Mouse (Mus musculus): ENCODE measurements around the gene Appl2. TPM values are rescaled to one million over a fixed set of nuclear protein-coding genes. Genes with fewer than 3 reads are reported as not detected.
A peak's percentile ranks its signal among the peaks of the same experiment; 100 is the strongest.

The Appl2 gene
- total RNA-seq, 2 experiments from 2014 or later, result 67.8 to 69.2 TPM

DNA sequence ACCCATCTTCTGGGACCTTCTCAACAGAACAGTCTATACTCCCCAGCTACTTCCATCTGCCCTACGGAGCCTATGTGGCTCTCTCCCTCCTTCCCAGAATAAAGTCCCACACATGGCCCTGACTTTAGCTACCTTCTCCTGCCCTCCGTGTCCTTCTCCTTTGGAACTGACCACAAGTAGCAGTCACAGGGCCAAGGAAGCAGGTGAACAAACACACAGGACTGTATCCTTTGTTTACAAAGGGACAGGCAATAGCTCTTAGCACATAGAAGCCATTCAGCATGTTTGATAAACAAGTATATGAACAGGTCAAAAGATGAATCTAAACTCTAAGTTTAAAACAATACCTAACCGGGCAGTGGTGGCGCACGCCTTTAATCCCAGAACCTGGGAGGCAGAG, 18.7 kb downstream of the Appl2 start:
- H3K4me3 ChIP-seq, result no peak overlapping the region
- no peak for DNase-seq (ENCODE audit: extremely low spot score in 1 of 2, low spot score in 2 of 2)
- TF ChIP-seq CTCF (IDR thresholded peaks at IDR 0.05), result no peak
- intact Hi-C loops (cut with DNase I), result no loop called here
- no peak overlapping the region for H3K27ac ChIP-seq

DNA sequence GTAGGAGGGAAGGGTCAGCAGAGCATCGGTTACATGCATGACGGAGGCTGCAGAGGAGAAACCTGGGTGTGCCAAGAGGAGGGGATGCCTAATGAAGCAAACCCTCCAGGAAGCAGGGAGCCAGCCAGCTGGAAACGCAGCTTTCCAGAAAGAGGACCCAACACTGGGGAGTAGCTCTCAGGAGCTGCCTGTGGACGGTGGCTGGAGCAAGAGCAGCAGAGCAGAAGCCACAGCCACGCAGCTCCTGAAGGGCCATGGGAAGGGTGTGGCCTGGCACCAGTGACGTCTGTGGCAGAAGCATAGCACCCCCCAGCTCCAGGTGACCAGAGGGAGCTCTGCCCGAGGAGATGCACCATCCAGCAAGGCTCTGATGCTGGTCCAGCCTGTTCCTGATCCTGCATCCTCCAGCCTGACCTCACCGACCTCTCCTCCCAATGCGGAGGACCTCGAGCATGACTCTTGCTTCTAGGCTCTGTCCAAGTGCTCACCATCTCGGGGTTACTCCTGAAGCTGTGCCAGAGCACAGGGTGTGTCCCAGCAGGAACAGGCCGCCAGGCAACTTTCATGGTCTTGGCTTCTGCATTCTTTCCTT, 19.3 kb downstream of the Appl2 start:
- H3K27ac ChIP-seq, result no peak overlapping the region
- DNase-seq (ENCODE audit: extremely low spot score in 1 of 2, low spot score in 2 of 2), result no peak
- no peak overlapping the region for H3K4me3 ChIP-seq
- intact Hi-C loops (cut with DNase I), result no loop called here
- TF ChIP-seq CTCF (IDR thresholded peaks at IDR 0.05), result no peak

DNA sequence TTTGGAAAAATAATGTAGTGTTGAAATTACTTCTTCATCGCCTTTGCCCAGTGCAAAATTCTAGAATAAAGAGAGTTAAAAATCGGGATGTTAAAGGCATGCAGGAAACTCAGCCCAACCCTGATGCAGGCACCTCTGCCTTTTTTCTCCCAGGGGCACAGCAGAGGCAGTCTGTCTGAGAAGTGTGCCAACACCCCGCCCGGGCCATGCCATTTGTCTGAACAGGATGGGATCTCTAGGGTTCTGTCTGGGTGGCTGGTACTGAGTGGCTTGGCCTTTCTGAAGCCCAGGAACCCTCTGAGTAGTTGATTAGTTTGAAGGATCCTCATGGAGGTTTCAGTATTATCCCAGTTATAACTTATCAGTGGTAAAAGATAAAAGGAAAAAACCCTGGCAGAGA, 20.3 kb downstream of the Appl2 start:
- intact Hi-C loops (cut with DNase I), result no loop called here
- no peak overlapping the region for H3K4me3 ChIP-seq
- H3K27ac ChIP-seq, result no peak overlapping the region
- TF ChIP-seq CTCF (IDR thresholded peaks at IDR 0.05), result no peak
- DNase-seq (ENCODE audit: extremely low spot score in 1 of 2, low spot score in 2 of 2), result no peak

DNA sequence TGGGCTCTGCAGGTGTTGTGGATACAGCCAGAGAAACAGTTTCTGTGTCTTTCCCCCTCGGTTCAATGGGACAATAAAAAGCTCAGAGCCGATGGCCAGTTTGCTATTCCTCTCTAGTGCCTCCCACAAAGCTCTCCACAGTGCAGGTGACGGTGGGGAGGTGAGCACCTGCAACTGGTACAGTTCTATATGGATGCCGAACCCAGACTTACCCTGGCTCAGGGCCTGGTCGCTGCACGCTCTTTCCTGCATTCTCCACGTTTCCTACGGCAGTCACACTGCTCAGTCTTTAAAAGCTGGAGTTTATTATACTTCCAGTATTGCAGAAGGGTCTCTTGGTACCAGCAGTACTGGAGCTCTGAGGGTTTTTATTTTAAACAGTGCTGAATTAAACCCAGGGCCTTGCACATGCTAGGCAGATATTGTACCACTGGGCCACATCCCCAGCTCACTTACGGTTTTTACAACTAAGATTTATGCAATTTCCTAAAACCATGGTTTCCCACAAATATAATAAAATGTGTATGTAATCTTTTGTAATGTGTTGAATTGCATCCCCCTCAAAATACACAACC, 21.3 kb downstream of the Appl2 start:
- no peak overlapping the region for H3K4me3 ChIP-seq
- intact Hi-C loops (cut with DNase I), result no loop called here
- DNase-seq (ENCODE audit: extremely low spot score in 1 of 2, low spot score in 2 of 2), result no peak
- H3K27ac ChIP-seq, result no peak overlapping the region
- TF ChIP-seq CTCF (IDR thresholded peaks at IDR 0.05), result no peak

DNA sequence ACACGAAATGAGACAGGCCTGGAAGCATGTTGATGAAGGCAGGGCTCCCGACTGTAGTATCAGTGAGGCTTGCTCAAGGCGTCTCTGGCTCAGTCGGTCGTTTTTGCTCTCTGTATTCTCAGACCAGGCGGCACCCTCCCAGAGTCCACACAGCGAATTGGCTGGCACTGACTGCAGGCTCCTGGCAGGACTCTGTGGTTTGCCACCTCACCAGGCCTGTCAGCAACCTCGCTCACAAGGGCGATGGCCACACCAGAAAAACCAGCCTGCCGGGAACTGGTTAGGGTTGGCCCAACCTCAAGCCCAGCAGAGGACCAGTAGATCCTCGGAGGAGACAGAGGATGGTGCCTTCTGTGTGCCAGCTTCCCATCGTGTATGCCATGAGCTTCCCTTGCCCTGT, 23.7 kb downstream of the Appl2 start:
- TF ChIP-seq CTCF (IDR thresholded peaks at IDR 0.05), result no peak
- Histone ChIP-seq H3K4me3 (no peak overlapping the region), H3K27ac (no peak overlapping the region)
- intact Hi-C loops (cut with DNase I), result no loop called here
- no peak for DNase-seq (ENCODE audit: extremely low spot score in 1 of 2, low spot score in 2 of 2)

DNA sequence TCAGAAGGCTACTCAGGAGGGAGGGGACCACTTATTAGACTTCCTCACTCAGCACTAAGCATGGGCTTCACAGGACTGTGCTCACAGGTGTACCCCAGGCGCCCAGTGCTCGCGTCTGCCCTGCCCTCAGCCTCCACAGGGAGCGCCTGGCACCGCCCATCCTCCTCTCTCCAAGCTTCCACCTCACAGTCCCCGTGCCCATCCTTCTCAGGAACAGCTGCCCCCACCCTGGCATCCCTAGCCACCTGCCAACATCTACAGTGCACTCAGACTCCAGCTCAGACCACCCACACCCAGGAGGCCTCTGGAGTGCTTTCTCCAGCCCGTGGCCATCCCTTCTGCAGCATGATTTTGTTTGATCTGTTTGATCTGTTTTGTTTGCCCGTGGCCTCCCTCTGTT, 24.5 kb downstream of the Appl2 start:
- Histone ChIP-seq H3K27ac (no peak overlapping the region), H3K4me3 (no peak overlapping the region)
- DNase-seq (ENCODE audit: extremely low spot score in 1 of 2, low spot score in 2 of 2), result no peak
- intact Hi-C loops (cut with DNase I), result no loop called here
- no peak for TF ChIP-seq CTCF (IDR thresholded peaks at IDR 0.05)

DNA sequence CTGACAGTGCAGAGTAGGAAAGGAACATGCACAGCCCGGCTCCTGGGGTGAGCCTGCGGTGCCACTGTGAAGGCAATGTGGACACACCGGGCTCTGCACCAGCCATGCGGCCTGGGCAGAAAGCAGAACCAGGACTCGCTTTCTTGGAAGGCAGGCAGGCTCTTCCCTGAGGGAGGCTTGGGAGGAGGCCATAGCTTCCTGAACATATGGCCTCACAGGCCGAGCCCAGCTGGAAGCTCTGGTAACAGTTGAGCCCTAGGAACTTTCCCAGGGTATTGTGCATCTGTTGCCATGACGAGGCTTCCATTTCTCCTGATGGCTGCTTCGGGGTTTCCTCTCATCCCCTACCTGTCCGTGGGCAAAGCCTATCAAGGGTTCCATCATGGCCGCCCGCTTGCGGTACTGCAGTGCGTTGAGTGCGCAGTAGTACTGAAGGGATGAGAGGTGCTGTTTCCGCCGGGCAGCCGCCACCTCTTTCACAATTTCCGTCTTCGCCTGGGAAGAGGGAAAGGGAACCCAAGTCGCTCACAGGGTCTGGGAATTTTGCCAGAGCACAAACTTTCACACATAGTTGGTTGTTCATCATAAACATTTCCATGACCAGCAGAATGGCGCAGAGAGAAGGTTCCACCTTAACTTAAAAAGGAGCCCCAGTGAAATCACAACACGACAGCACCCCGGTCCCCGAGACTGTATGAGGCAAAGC, 28.0 kb downstream of the Appl2 start:
- DNase-seq (ENCODE audit: extremely low spot score in 1 of 2, low spot score in 2 of 2), result no peak
- H3K27ac ChIP-seq, result no peak overlapping the region
- intact Hi-C loops (cut with DNase I), result no loop called here
- no peak overlapping the region for H3K4me3 ChIP-seq
- no peak for TF ChIP-seq CTCF (IDR thresholded peaks at IDR 0.05)

DNA sequence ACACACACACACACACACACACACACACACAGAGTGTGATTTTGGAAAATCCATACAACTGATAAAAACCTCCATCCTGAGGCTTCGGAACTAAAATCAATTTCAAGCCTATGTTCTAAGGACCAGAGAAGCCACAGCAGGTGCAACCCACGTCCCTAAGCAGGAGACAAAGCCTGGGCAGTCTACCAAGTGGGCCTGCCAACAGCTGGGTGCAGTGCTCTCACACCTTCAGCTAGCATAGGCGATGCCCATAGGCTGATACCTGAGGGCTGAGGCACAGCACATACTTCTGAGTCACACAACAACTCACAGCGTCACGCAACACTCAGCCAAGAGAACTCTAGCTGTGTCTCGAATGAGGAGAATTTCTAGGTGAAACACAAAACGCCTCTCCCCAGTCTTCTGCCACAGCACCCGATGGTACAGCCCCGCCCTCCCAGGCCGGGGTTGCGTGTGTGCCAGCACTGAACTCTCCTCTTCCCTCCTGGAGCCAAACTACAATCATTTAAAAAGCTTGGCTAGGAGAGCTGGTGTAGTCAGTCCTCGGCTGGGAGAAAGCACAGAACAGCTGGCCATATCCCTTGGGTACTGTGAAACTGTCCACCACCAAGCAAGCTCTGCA, 29.6 kb downstream of the Appl2 start:
- H3K27ac ChIP-seq, result no peak overlapping the region
- no peak for DNase-seq (ENCODE audit: extremely low spot score in 1 of 2, low spot score in 2 of 2)
- no peak for TF ChIP-seq CTCF (IDR thresholded peaks at IDR 0.05)
- no peak overlapping the region for H3K4me3 ChIP-seq
- intact Hi-C loops (cut with DNase I), result loop anchor here (5.0 kb wide), 1 partner anchor 158 kb away; no protein-coding TSS in a partner anchor

DNA sequence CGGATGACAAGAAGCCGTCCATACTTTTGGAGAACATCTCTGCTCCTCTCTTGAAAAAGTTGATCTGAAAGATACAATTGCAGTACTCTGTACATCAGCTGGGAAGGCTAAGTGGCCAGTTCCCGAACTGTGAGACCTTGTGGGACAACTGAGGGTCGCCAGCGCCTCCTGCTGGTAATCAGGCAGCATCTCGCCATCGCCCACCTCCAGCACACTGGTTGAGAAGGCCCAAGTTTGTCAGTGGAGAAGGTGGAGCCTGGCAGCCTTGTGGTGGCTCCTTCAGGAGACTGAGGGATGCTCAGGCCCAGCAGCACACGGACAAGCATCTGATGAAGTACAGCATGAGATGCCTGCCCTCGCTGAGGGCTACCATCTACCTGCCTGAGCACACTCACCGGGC, 31.2 kb downstream of the Appl2 start:
- intact Hi-C loops (cut with DNase I), result loop anchor here (5.0 kb wide), 1 partner anchor 160 kb away; no protein-coding TSS in a partner anchor
- no peak for DNase-seq (ENCODE audit: extremely low spot score in 1 of 2, low spot score in 2 of 2)
- peak; percentile 52 for TF ChIP-seq CTCF (IDR thresholded peaks at IDR 0.05)
- Histone ChIP-seq H3K4me3 (no peak overlapping the region), H3K27ac (no peak overlapping the region)

DNA sequence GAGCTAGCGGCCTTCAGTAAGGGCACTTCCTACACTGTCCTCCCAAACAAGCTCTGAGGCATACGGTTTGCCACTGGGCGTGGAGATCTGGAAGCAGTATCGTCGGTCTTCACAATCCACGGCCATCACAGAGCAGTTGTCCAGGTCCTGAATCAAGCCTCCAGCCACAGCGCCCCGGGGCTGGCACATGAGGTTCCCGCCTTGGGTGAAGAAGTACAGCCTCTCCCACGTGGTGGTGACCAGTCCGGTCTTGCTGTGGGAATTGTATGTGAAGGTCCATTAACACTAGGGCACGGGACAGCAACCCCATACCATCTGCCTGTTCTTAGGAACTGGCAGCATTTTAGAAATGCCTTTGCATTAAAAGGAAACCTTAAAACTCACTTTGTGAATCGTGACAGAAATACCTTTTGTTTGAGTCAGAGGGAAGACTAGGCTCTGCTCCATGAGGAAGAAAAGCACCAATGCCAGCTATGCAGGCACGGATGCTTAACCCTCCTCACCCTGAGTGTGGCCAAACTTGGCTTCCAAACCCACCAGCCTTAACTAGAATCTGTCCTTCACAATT, 35.8 kb downstream of the Appl2 start:
- intact Hi-C loops (cut with DNase I), result no loop called here
- H3K4me3 ChIP-seq, result no peak overlapping the region
- no peak for DNase-seq (ENCODE audit: extremely low spot score in 1 of 2, low spot score in 2 of 2)
- no peak for TF ChIP-seq CTCF (IDR thresholded peaks at IDR 0.05)
- no peak overlapping the region for H3K27ac ChIP-seq

DNA sequence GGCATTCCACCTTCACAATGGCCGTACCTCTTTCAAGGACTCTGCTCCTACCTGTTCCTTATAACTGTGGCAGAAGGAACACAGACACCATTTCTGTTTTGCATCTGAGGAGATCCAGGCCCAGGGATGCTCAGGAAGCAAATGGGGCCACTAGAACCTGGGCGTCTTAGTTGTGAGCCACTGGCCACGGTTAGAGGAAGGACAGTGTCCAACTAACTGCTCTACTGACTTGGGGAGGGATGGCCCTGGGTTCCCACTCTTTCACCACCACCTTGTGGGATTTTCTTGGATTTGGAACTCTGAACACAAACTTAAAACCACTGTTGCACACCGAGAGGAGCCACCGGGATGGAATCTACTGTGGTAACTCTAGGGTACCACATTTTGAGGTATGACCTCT, 36.7 kb downstream of the Appl2 start:
- no peak for TF ChIP-seq CTCF (IDR thresholded peaks at IDR 0.05)
- intact Hi-C loops (cut with DNase I), result no loop called here

DNA sequence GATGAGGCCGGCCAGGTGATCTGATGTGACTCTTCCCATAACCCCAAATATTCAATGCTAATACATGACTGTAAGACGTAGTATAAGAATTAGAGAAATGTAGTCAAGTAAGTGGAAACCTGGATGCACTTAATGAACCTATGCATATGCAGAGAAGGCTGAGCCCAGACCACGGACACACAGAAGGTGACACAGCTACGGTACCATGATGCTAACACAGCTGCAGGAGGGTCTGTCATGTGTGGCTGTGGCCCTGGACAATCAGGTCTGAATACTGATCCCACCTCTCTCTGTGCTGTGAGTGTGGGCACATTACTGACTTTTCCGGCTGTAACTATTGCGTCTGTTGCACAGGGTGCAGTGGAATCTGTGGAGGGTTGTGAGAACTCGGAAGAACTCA, 38.0 kb downstream of the Appl2 start:
- no peak for TF ChIP-seq CTCF (IDR thresholded peaks at IDR 0.05)
- no peak for DNase-seq (ENCODE audit: extremely low spot score in 1 of 2, low spot score in 2 of 2)
- Histone ChIP-seq H3K27ac (no peak overlapping the region), H3K4me3 (no peak overlapping the region)
- intact Hi-C loops (cut with DNase I), result no loop called here

More for the DNA sequence above, 36.7 kb downstream of the Appl2 start:
- Histone ChIP-seq H3K4me3 (no peak overlapping the region), H3K27ac (no peak overlapping the region)
- DNase-seq (ENCODE audit: extremely low spot score in 1 of 2, low spot score in 2 of 2), result no peak

Data from left cerebral cortex, adult 2 months (tissue).